Mouse (Mus musculus) inflammation-experienced regulatory T-cells, adult 16 weeks (primary cell): Measurements from ENCODE around the gene Sept11. TPM values are rescaled to one million over a fixed set of nuclear protein-coding genes. Genes with fewer than 3 reads are reported as not detected.

Source experiments
- polyA plus RNA-seq: library from polyadenylated mRNA; unstranded; fragments of 100-300 nt; shearing (Covaris generic); gene quantifications from one replicate; pipeline ENCODE4 v1.2.1, GENCODE M21; 2017

Gene Sept11
- 45.3 TPM for polyA plus RNA-seq

GRCm38 (mm10) chr5:93092857-93093622, at the start of gene Sept11:
Gene Sept11, plus strand, starts transcription at chr5:93093437.

GRCm38 (mm10) chr5:93044584-93045370, 48.5 kb upstream of the Sept11 start, which contains the start of gene Sowahb:
Gene Sowahb, minus strand, starts transcription at chr5:93045022.

GRCm38 (mm10) chr5:93206109-93207005, 113.1 kb downstream of the Sept11 start, which contains the start of the genes Ccni and 2010109A12Rik:
Gene Ccni, minus strand, starts transcription at chr5:93206495.
Gene 2010109A12Rik, plus strand, starts transcription at chr5:93206518.

Other genes with a start within 250 kb of the Sept11 start
- gene Sowahb, start 48.4 kb upstream of the Sept11 start, polyA plus RNA-seq: not detected
- gene Ccni, start 113.1 kb downstream of the Sept11 start, polyA plus RNA-seq: 49.2 TPM
- 0.76 TPM for gene 2010109A12Rik, start 113.1 kb downstream of the Sept11 start, polyA plus RNA-seq
- gene Ccng2, start 173.8 kb downstream of the Sept11 start, polyA plus RNA-seq: 61.9 TPM